Mouse (Mus musculus): ENCODE data around the gene Xpo4.
"Not testable (repeated sequence)": the region's sequence is repeated elsewhere in the genome, so short reads cannot be mapped to it uniquely, and the experiment has no call there.

The Xpo4 gene

DNA sequence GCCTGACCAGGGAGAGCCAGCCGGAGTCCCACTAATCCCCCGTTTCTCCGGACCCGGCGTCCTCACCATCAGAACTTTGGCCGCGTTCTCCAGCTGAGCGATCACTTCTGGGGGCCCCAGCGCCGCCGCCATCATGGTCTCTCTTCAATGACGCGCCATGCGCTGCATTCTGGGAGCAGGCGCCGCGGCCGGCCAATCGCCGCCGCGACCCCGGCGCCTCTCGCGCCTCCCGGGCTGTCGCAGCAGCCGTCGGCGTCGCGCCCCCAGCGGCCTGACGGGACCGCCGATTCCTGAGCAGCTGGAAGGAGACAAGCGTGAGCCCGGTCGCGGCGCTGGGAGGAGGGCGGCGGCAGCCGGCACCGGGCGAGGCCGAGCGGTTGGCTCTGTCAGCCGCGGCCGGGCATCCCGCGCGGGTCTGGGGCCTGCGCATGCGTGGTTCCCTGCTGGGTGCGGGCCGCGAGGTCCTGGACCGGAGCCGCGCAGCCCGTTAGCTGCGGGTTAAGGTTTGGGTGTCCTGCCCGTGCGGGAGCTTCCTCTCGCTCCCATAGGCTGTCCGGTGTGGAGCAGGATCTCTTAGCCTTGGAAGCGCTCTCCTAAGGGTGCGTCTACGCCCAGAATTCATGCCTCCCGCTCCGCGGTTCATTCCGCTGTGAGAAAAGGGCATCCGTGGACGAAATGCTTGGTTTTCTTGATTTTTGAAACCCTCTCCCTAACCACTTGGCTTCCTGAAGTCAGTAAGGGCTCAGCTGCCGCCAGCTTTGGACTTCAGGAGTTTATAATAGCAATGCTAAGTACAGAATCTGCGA, at the start of gene Xpo4:
Xpo4 (minus strand) TSS at position 609 of the 806 bp plus-strand sequence.
- peak; percentile 74 to 75 for DNase-seq

DNA sequence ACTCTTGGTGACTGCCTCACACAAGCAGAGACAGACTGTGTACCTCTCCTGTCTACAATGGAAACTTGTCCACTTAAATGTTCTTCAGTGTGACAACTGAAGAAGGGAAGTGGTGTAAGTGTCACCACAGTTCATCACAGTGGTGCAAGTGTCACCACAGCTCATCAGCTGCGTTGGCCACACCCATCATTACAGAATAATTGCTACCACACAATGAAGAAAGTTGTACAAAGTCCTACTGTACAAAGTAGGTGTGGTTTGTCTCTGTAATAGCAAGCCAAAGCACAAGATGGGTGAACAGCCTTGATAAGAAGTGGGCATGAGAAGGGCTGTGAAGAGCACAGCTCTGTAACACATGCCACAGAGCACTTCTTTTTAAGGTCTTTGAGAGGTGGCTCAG, 47.7 kb upstream of the Xpo4 start:
- no peak for DNase-seq

DNA sequence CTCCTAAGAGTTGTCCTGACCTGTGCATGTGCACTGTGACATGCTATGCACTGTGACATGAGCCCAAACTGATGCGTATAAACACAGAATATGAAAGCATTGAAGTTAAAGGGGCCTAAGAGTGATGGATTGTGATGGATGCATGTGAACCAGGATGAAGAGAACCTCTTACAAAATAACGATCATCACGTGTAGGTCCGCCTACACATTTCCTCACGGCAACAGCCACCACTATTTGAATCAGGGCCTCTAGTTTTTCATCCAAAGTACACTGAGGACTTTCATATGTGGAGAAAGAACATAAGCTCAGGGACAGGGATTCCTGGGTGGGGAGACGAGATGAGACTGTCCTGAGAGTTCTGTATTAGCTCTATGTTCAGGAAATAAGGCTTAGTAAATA, 45.8 kb upstream of the Xpo4 start:
- no peak for DNase-seq

DNA sequence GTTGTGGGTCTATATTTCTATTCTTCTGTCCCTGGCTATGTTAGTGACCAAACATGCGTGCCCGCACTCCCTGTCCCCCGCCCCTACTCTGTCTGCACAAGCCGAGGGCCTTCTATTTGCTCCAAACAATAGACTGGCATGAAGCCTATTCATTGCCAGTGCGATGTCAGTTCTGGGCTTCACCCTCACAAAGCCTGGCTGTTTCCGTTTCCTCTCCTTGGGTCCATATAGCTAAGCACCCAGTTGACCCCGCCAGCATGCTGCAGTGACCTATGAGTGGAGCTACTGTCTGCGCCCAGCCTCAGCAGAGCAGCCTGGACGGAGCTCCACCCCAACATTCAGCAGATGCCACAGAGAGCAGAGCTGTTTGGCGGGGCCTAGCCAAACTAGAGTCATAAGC, 43.9 kb upstream of the Xpo4 start:
- DNase-seq: peak; percentile 59 to 78

DNA sequence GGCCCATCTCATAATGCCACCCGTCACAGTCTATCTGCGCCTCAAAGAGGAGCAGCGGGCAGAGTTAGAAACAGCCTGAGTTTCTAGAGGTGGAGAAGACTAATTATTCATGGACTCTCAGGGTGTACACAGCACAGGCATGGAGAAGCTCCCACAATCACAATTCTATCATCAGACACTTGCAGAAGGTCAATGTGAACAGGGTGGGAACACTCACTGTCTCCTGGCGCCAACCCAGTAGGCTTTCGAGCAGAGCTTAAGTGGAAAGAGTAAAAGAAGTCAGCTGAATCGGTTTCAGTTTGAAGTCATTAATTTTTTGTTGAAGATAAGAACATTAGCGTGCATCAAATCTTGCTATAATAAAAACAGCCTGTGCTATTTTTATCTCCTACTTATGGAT, 43.4 kb upstream of the Xpo4 start:
- DNase-seq: peak; percentile 53 to 69

DNA sequence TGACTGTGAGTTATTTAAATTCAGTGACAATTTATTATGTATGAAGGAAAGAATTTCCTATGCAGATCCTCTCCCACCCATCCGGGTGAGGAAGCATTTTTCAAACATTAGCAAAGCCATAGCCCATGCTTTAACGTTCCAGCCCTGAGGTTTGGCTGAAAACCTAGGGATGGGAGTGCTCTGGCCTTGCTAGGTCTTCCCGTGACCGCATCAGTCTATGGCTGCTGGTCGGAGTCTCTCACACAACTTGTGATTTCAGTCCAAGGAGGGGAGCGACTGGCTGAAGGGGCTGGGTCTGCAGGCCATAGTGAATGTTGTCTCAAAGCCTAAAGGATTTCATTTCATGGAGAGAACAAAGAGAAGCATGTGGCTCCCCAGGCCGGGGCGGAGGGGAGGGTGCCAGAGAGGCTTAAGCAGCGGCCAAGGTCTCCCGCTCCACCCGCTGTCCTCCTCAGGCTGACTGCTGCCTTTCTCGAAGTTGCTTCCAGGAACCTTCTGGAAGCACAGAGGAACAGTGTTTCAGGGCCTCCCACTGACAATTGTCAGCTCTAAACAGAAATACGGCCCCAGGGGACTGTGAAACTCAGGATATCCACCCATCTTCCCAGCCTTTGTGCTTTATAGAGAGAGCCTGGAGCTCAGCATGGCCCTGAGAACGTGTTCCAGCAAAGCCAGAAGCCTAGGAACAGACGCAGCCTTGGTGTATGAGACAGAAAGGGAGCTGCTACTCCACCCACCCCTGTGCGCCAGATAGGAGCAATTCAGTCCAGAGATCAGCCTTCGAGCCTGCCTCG, 42.1 kb upstream of the Xpo4 start:
- DNase-seq: peak; percentile 30 to 44

DNA sequence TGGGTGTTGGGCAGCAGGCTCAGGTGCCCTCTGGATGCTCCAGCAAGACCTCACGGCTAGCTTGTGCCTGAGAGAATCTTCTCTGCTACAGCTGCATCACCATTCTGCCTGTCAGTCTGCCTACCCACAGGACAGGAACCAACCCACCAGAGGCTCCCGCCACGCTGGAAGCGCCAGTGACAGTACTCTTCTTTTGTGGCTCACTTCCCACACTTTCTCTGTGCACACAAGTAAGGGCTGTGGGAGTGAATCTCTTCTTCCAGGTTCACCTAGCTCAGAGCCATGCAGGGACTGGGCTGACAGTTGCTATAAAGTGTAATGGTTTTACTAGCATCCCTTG, 41.5 kb upstream of the Xpo4 start:
- no peak for DNase-seq

DNA sequence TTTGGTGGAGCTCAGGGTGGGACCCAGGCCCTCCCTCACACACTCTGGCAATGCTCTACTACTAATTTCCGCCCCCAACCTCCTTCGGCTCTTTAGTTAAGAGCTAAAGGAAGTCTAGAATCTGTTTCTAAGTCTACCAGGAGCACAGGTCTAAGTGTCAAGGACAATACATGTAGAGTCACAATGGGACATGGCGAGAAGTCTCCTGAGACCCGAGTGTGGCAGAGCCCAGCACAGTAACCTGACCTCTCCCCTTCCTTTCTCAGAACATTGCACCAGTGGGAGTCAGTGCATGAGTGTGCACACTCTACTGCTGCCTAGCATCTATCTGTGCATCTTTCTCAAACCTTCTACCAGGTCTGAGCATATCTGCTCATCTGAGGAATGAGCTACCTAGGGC, 40.5 kb upstream of the Xpo4 start:
- DNase-seq: no peak

DNA sequence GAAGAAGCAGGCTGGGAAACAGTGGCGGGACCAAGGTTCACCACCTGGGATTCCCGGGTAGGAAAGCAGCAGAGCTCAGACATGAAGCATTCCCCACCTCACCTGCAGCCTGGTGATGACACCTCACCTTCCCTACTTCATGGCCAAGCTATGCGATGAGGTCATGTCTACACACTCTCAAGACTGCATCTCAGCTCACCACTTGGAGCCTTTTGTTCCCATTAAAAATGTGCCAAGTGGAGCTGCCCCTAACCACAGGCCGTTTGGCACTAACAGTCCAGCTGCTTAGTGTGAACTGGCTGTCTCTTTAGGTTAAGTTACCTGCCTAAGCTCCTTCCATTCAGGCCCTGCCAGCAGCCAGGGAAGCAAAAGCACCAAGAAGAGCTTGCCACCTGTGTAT, 39.8 kb upstream of the Xpo4 start:
- DNase-seq: peak; percentile 37 to 47

DNA sequence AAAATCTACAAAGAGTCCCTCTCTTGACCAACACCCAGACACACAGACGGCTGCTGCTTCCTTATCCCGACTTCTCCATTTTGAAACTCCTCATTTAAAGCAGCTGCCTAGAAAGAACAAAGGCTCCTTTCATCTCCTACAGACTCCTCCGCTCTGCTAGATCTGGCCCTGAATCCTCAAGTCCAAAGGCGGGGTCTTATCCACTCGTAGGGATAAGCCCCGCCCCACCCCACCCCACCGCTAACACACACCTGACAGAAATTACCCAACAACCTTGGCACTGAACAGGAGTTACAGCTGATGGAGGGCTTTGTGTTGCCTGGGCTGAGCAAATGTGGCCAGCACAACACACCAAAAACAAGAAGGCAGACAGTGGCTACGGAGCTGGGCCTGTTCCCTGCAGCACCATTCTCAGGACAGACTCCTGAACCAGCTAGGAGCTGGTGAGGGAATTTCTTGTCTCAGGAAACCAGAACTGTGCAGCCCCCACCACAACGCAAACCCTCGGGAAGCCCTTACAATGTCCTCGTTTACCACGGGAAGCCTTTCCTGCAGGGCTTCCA, 36.8 kb upstream of the Xpo4 start:
- peak in 1 of 2 experiments; percentile 52 for DNase-seq

DNA sequence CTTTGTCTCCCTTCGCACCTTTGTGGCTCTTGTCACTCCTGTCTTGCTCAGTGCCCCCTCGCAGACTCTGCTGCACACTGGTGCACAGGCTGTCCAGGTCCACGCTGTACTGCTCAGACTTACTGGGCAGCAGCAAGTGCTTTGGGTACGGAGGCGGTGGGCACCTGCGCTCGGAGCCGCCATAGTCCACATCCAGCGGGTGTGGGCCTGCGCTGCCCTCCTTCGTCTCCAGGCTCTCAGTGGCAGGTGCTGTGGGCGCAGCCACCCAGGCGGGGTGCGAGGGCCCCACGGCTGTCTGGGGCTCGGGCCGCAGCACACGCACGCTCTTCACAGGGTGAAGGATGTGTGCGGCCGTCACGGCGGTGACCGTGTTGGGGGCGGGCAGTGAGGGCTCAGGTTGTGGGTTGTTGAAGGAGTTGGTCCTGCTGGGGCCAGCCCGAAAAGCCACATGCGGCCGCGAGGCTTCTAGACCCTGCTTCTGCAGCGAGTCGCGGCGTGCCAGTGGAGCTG, 34.3 kb upstream of the Xpo4 start:
- DNase-seq: no peak

DNA sequence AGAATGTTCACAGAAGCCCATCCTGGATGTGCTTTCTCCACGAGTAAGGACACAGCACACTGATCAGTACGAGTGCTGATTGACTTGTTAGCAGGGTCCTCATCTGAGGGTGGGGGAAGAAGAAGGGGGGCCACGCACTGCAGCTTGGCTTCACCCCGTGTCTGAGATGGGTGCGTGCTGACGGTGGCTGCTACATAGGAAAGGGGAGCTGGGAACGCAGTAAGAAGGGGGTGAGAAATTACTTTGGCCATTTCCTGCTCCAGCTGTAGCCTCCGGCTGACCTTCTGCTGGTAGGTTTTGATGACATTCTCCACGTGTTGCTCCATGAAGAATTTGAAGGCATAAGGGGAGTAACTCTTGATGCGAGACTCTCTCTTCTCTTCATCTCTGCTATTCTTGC, 33.8 kb upstream of the Xpo4 start:
- DNase-seq: no peak

DNA sequence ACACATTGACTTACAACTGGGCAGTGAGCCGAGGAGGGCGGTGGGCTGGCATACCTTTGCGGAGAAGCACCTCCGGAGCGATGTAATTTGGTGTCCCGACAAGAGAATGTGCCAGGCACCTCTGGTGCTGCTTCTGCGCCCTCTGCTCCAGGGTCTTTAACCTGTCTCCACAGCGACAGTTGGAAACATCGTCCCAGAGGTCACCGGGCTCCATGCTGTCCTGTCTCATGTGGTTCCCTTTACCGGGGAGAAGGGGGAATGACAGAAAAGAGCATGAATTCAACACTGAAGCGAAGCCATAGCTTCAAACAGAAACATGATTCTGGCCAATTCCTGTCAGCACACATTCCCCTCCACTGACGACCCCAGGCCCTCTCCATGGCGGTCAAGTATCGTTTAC, 30.8 kb upstream of the Xpo4 start:
- peak in 1 of 2 experiments; percentile 2 for DNase-seq

DNA sequence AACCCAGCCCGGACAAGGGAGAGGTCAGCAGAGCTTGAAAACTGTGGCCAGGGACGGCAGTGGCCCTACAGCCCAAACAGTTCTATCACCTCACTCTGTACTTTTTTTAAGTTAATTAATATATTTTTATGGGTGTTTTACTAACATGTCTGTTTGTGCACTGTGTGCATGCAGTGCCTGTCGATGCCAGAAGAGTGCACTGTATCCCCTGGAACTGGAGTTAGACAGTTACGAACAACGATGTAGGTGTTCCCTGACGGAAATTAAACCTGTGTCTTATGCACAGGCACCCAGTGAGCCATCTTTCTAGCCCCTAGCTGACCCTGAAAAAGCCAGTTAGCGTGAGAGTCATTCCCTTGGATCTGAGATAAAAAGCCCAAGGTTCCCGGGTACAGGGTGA, 30.3 kb upstream of the Xpo4 start:
- DNase-seq: no peak

DNA sequence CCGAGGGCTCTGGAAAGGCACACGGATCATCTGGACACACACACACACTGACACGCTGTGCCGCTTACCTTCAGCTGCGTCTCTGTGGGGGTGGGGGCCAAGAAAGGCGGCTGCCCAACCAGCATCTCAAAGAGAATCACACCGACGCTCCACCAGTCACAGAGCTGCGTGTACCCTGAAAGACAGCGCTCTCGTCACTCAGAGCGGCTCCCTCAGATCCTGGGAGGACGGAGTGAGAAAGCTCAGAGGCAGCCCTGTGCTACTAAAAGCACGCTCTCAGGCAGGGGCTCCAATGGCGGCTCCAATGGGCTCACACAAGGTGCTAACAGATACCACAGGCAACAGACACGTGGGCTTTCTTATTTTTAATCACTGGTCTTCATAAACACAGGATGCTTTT, 29.0 kb upstream of the Xpo4 start:
- DNase-seq: no peak

DNA sequence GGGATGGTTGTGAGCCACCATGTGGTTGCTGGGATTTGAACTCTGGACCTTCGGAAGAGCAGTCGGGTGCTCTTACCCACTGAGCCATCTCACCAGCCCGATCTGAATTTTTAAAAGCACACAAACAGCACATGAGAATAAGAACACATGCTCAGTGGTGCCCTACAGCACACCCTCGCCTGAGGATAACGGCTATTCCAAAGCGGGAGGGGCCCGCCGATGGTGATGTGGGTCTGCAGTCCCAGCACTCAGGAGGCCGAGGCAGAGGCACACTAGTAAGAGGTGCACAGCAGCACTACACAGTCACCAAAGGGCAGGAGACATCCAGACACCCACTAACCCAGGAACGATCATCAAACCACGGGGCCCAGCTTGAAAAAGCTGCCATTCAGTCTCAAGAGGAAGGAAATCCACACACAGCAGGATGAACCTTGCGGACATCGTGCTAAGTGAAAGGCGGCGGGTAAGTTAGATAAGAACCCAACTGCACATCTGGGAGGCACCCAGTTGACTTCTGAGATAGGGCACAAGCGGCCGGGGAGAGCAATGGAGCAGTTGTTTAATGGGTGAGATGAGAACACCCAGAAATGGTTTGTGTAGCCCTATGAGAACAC, 27.4 kb upstream of the Xpo4 start:
- DNase-seq: no peak

DNA sequence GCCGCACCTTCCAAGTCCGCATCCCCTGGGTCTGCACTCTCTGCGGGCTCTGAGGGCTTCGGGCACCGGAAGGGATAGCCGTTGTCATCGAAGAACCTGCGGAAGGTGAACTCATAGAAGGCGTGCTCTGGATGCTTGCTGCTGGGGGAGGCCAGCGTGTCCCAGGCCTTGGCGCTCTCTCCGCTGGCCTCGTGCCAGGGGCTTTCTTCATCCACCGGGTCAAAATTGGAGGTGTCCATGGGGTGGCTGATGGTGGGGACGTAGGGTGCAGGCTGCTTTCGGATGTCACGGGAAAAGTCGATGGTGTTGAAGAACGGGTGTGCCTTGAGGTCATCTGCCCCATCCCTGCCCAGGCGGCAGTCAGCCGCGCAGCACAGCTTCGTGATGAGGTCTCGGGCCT, 26.1 kb upstream of the Xpo4 start:
- DNase-seq: no peak

DNA sequence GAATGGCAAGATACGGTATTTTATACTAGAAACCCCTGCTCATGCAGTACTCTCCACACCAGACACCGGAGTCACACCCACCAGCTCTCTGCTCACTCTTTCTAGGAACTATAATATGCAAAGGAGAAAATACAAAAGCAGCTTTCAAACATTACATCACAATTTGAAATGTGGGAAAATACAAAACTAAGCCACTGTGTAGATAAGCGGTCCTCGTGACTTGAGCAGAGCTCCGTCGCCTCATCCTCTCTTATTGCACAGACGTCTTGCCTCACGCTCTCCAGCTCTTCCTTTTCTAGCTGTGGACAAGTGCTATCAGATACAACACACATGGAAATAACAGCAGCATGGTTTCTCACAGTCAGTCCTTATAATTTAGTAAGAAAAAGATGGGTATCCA, 25.5 kb upstream of the Xpo4 start:
- no peak for DNase-seq

DNA sequence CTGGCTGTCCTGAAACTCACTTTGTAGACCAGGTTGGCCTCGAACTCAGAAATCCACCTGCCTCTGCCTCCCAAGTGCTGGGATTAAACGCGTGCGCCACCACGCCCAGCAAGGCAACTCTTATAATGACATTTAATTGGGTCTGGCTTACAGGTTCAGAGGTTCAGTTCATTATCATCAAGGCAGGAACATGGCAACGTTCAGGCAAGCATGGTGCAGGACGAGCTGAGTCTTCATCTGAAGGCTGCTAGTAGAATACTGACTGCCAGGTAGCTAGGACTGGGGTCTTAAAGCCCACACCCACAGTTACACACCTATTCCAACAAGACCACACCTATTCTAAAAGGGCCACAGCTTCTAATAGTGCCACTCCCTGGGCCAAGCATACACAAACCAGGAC, 22.8 kb upstream of the Xpo4 start:
- DNase-seq: not testable (repeated sequence)

DNA sequence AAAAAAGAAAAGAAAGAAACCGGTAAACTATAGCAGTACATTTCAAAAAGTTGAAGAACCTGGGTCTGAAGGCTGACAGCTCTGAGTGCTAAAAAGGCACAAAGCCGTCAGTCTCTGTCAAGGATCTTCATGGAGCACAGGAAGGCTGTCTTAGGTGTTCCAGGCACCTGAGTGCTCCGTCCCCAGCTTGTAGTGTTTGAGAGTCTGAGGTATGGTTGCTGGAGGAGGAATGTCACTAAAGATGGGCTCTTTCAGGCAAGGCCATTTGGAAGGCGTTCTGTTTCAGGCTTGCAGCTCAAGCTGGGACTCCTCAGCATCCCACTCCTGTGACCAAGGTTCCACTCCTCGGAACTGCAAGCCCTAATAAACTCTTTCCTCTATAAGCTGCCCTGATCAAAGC, 22.2 kb upstream of the Xpo4 start:
- DNase-seq: no peak

DNA sequence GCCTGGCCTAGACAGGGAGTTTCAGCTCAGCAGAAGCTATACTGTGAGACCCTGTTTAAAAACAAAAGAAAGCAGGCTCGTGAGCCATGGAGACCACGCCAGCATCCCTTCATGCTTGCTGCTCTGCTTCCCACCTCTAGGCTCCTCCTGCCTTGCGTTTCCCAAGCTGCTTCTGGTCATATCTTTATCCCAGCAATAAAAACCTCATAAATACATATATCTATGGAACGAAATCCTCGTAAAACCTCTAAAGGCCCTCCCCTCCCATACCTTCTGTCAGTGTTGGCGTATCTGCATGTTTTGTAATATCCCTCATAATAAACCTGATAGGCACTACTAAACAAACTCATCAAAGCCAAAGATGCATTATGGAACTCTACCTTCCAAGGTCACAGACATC, 21.4 kb upstream of the Xpo4 start:
- no peak for DNase-seq

DNA sequence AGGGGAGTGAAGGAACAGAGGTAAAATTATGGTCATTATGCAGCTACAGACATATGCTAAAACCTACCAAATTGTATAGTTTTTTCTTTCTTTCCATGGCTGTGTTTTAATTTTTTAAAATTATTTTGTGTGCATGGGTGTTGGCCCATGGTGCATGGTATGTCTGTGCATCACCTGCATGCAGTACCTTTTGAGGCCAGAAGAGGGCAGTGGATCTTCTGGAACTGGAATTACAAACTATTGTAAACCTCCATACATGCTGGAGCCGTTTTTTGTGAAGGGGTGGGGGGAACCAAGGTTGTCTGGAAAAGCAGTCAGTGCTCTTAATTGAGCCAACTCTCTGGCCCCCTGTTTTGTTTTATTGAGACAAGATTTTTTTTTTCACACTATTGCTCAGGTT, 19.3 kb upstream of the Xpo4 start:
- DNase-seq: peak; percentile 68 to 70

DNA sequence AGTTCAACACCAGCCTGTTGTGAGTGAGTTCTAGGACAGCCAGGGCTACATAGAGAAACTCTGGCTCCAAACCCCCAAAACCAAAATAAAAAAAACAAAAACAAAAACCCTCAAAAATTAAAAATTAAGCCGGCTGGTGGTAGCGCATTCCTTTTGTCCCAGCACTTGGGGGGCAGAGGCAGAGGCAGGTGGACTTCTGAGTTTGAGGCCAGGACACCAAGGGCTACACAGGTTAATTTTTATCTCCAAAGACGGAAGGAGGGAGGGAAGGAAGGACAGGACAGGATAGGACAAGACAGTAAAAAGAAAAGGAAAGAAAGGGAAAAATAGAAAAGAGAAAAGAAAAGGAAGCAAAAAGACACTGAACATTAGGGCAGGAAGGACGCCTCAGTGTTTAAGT, 17.5 kb upstream of the Xpo4 start:
- no peak for DNase-seq

All from lung, adult 18-20 months (tissue).